Mouse (Mus musculus): ENCODE measurements around the gene Tmx4.
A peak's percentile ranks its signal among the peaks of the same experiment; 100 is the strongest.
"Not testable (repeated sequence)": the region's sequence is repeated elsewhere in the genome, so short reads cannot be mapped to it uniquely, and the experiment has no call there.

Gene Tmx4

GRCm38 (mm10) chr2:134643514-134644300 is at the start of gene Tmx4:
Gene Tmx4, minus strand, starts transcription at chr2:134644145.
- DNase-seq (ENCODE audit: extremely low read depth, insufficient read length, low spot score) = peak; percentile 100

GRCm38 (mm10) chr2:134692125-134692524 is 48.2 kb upstream of the Tmx4 start:
- DNase-seq (ENCODE audit: extremely low read depth, insufficient read length, low spot score) = no peak

GRCm38 (mm10) chr2:134691055-134691454 is 47.1 kb upstream of the Tmx4 start:
- no peak for DNase-seq (ENCODE audit: extremely low read depth, insufficient read length, low spot score)

GRCm38 (mm10) chr2:134682326-134682725 is 38.4 kb upstream of the Tmx4 start:
- DNase-seq (ENCODE audit: extremely low read depth, insufficient read length, low spot score) = no peak

GRCm38 (mm10) chr2:134681271-134681961 is 37.5 kb upstream of the Tmx4 start:
- DNase-seq (ENCODE audit: extremely low read depth, insufficient read length, low spot score) = no peak

- no peak for DNase-seq (ENCODE audit: extremely low read depth, insufficient read length, low spot score)
Measured at GRCm38 (mm10) chr2:134679567-134679966, 35.6 kb upstream of the Tmx4 start.

GRCm38 (mm10) chr2:134675465-134675864 is 31.5 kb upstream of the Tmx4 start:
- DNase-seq (ENCODE audit: extremely low read depth, insufficient read length, low spot score) = no peak

GRCm38 (mm10) chr2:134673604-134674003 is 29.7 kb upstream of the Tmx4 start:
- DNase-seq (ENCODE audit: extremely low read depth, insufficient read length, low spot score) = peak; percentile 24

- DNase-seq (ENCODE audit: extremely low read depth, insufficient read length, low spot score) = no peak
Measured at GRCm38 (mm10) chr2:134656477-134656876, 12.5 kb upstream of the Tmx4 start.

GRCm38 (mm10) chr2:134654668-134655067 is 10.7 kb upstream of the Tmx4 start:
- no peak for DNase-seq (ENCODE audit: extremely low read depth, insufficient read length, low spot score)

- no peak for DNase-seq (ENCODE audit: extremely low read depth, insufficient read length, low spot score)
Measured at GRCm38 (mm10) chr2:134652759-134653158, 8.8 kb upstream of the Tmx4 start.

GRCm38 (mm10) chr2:134648999-134649398 is 5.1 kb upstream of the Tmx4 start:
- DNase-seq (ENCODE audit: extremely low read depth, insufficient read length, low spot score) = no peak

- DNase-seq (ENCODE audit: extremely low read depth, insufficient read length, low spot score) = no peak
Measured at GRCm38 (mm10) chr2:134645752-134646151, 1.8 kb upstream of the Tmx4 start.

- DNase-seq (ENCODE audit: extremely low read depth, insufficient read length, low spot score) = no peak
Measured at GRCm38 (mm10) chr2:134645166-134645565, 1.2 kb upstream of the Tmx4 start.

- no peak for DNase-seq (ENCODE audit: extremely low read depth, insufficient read length, low spot score)
Measured at GRCm38 (mm10) chr2:134644301-134644912, 462 bp upstream of the Tmx4 start.

GRCm38 (mm10) chr2:134642377-134642776 is 1.6 kb downstream of the Tmx4 start:
- DNase-seq (ENCODE audit: extremely low read depth, insufficient read length, low spot score) = no peak

GRCm38 (mm10) chr2:134641372-134641771 is 2.6 kb downstream of the Tmx4 start:
- no peak for DNase-seq (ENCODE audit: extremely low read depth, insufficient read length, low spot score)

- no peak for DNase-seq (ENCODE audit: extremely low read depth, insufficient read length, low spot score)
Measured at GRCm38 (mm10) chr2:134640398-134640797, 3.5 kb downstream of the Tmx4 start.

GRCm38 (mm10) chr2:134628541-134628940 is 15.4 kb downstream of the Tmx4 start:
- not testable (repeated sequence) for DNase-seq (ENCODE audit: extremely low read depth, insufficient read length, low spot score)

GRCm38 (mm10) chr2:134604935-134605334 is 39.0 kb downstream of the Tmx4 start:
- peak; percentile 46 for DNase-seq (ENCODE audit: extremely low read depth, insufficient read length, low spot score)

- DNase-seq (ENCODE audit: extremely low read depth, insufficient read length, low spot score) = no peak
Measured at GRCm38 (mm10) chr2:134591081-134591694, 52.8 kb downstream of the Tmx4 start.
